Mouse (Mus musculus): ENCODE data around the gene Fndc3a. TPM values are rescaled to one million over a fixed set of nuclear protein-coding genes. Genes with fewer than 3 reads are reported as not detected.

Gene Fndc3a
- polyA plus RNA-seq (2017; shearing (Covaris generic)): 10 to 100 TPM; 33.2 to 35.7 TPM

DNA sequence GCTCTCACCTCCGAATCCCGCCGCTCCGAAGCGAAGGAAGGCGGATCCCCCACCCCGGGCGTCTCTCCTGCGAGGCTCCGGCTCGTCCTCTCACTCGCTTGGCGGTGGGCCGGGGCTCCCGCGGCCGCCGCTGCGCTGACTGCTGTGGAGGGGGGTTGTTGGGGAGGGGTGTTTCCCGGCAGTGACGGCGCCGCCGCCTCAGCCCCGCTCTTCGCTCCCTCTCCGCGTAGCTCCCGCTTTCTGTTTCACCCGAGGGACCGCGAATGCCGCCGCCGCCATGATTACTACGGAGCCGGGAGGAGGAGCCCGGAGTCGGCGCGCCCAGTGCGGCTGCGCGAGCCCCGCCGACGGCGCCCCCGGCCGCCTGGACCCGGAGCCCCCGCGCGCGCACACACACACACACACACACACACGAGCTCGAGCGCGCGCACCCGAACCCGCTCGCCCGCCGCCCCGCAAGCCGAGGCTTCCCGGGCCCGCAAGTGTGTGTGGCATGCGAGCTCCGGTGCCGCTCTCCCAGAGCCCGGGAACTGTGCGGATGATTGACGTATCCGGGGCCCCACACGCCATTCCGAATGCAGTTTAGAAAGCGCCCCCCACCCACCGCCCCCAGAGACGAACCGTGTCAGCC, at the start of gene Fndc3a:
Gene Fndc3a, minus strand, starts transcription at position 294 of the 631 bp plus-strand sequence.

DNA sequence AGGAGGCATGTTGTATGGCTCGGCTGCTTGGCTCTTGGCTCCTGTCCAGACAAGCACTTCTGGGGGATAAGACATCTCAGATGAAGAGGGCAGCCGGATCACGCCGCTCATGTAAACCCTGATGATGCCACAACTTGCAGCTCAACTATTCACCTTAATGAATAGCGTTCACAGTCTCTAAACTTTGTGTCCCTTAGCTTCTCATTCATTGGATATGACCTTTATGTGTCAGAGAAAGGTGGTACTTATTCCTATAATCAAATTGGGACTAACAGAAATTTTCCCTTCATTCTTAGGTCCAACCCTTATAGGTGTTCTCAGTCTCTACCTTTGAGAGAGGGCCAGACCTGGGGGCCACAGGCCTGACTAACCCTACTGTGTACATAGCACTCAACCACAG, 218.1 kb downstream of the Fndc3a start, which contains the start of gene Gm9195:
Gene Gm9195, minus strand, starts transcription at position 101 of the 400 bp plus-strand sequence.

Other genes starting within 250 kb of the Fndc3a start
- gene Gm9195, start 218.2 kb downstream of the Fndc3a start, polyA plus RNA-seq (2017; shearing (Covaris generic)): under 1 TPM; 0.02 to 0.29 TPM

Data from inflammation-experienced regulatory T-cells (primary cell).